Mouse (Mus musculus) thymus, postnatal 10 days (tissue): ENCODE data around the gene Chrng.

Source experiments
- DNase-seq, 2 experiments: peaks; one replicate each; pipeline ENCODE4 v3.0.0; 2021; ENCODE audit warnings: low spot score in 2 of 2

Gene Chrng

GRCm38 (mm10) chr1:87255173-87255572, 50.7 kb downstream of the Chrng start:
- no peak for DNase-seq

GRCm38 (mm10) chr1:87257691-87258090, 53.2 kb downstream of the Chrng start:
- DNase-seq = no peak

- DNase-seq = no peak
Measured at GRCm38 (mm10) chr1:87258484-87258883, 54.0 kb downstream of the Chrng start.

GRCm38 (mm10) chr1:87259316-87259715, 54.9 kb downstream of the Chrng start:
- DNase-seq = no peak
